Mouse (Mus musculus): Measurements from ENCODE around the gene Gm27235.
"Not testable (repeated sequence)": the region's sequence is repeated elsewhere in the genome, so short reads cannot be mapped to it uniquely, and the experiment has no call there.

The Gm27235 gene

DNA sequence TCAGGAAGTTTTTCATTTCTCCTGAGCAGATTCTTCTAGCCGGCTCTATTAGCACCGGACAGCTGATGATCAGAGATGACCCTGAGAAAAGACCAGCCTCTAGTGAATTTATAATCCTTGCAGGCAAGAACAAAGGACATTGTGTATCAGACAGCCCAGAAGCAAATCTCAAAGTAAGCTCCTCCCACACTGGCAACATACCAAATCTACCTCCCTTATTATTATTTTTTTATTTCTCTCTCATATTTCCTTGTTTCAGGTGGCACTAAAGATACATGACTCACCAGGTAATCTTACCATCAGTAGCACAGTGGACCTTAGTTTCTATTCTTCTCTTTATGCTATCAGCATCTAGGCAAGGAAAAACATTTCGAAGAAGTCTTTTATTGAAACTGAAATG is at the start of gene Gm27235, which contains the start of gene D730048I06Rik:
Gene Gm27235 (minus strand): TSS at position 101 of the 400 bp plus-strand sequence.
Gene D730048I06Rik (minus strand): TSS at position 112 of the 400 bp plus-strand sequence.
- no peak for DNase-seq (ENCODE audit: extremely low spot score, low spot score)

DNA sequence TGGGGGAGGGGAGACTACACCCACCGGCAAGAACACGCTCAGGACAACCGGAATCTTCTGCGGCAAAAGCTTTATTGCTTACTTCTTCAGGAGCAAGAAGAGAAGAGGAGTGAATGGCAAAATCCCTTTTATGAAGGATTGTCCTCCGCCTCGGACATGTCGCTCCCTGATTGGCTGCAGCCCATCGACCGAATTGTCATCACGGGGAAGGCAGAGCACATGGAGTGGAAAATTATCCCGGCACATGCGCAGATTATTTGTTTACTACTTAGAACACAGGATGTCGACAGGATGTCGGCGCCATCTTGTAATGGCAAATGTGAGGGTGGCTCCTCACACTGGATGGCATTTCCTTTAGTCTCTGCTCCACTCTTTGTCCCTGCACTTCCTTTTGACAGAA is 28.0 kb upstream of the Gm27235 start:
- DNase-seq (ENCODE audit: extremely low spot score, low spot score), result not testable (repeated sequence)

DNA sequence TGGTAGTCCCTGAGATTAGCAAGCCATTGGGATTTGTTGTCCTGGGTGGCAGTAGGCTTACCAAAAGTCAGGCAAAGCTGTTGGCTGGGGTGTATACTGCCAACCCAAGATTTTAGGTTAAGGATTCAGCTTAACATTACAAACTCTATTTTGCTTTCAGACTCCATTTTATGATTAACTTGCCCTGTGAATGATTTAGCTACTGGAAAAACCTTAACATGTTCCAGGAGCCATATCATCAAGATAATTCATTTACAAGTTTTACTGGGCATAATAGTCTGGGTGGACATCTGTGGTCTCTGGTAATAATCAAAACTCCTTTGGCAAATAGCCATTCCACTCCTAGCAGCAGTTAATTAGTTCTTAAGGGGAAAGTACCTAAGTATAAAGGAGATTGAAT is 8.2 kb upstream of the Gm27235 start:
- no peak for DNase-seq (ENCODE audit: extremely low spot score, low spot score)

DNA sequence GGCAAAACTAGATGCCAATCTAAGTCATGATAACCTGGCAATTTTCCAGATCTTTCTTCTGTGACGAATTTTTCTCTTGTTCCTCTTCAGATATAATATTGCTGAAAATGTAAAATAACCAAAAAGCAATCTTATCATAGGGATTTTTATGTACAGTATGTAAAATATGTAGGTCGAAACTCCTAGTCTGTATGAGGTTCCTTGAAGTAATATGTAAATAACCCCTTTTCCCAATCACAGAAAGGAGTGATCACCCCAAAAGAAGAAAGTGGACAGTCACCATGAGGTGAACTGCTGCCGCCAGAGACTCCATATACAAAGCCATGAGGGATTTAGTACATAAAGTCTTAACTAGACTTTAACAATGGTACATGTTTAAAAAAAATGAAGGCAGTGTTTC is 11.9 kb downstream of the Gm27235 start, which contains the start of gene Gm17727:
Gene Gm17727 (minus strand): TSS at position 101 of the 400 bp plus-strand sequence.
- no peak for DNase-seq (ENCODE audit: extremely low spot score, low spot score)

DNA sequence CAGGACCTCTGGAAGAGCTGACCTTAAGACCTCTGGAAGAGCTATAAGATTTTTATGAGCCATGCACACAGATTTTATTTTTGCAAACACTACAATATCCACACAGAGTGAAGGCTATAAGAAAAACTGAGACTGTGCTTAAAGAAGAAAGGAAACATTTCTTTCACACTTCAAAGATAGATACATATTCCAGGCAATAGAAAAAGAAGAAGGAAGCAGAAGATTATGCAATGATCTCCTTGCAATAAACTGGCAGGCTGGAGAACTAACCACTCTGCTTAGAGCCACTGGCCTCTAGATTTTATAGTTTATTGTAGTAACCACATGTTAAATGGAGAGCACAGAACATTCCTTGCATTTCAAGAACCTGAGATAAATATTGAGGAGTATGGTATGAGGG is 33.1 kb downstream of the Gm27235 start:
- no peak for DNase-seq (ENCODE audit: extremely low spot score, low spot score)

DNA sequence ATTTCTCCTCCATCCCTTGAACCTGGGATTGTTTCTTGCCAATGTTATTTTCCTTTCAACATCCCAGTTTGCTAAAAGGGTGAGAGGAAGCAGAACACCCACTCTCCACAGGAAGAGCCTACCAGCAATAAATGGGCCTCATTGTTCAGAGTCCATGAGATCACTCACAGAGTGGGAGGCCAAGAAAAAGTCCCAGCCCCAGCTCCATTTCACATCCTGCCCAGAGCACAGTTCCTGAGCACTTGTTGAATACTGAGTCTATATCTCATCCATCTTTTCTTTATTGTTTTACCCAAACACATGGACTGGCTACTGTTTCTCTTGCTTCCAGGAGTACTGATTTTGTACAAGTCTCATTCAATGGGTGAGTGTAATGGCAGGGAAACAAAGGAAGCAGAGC is 49.2 kb downstream of the Gm27235 start, which contains the start of gene Gm17677:
Gene Gm17677 (plus strand): TSS at position 301 of the 400 bp plus-strand sequence.
- no peak for DNase-seq (ENCODE audit: extremely low spot score, low spot score)

Measured in neural tube, embryonic 10.5 days (tissue).